Mouse (Mus musculus) retina, postnatal 1 day (tissue): Measurements from ENCODE around the gene Heatr5a.

Experiments used
- DNase-seq: peaks from one replicate; pipeline ENCODE4 v3.0.0-alpha.2; 2012

Gene Heatr5a

GRCm38 (mm10) chr12:51971070-51971664 is at the start of gene Heatr5a:
TSS of gene Heatr5a (minus strand) at chr12:51971321.
- peak; percentile 90 for DNase-seq

- DNase-seq: no peak
Observed at GRCm38 (mm10) chr12:52014494-52015029, 43.4 kb upstream of the Heatr5a start.

GRCm38 (mm10) chr12:52014044-52014443 is 42.9 kb upstream of the Heatr5a start:
- no peak for DNase-seq

- DNase-seq: no peak
Observed at GRCm38 (mm10) chr12:52013274-52013673, 42.2 kb upstream of the Heatr5a start.

GRCm38 (mm10) chr12:52012159-52012558 is 41.0 kb upstream of the Heatr5a start:
- no peak for DNase-seq

- peak; percentile 77 for DNase-seq
Observed at GRCm38 (mm10) chr12:52010630-52010961, 39.5 kb upstream of the Heatr5a start.

GRCm38 (mm10) chr12:52009928-52010629 is 39.0 kb upstream of the Heatr5a start:
- DNase-seq: no peak

- no peak for DNase-seq
Observed at GRCm38 (mm10) chr12:52006633-52006994, 35.5 kb upstream of the Heatr5a start.

- peak; percentile 94 for DNase-seq
Observed at GRCm38 (mm10) chr12:52005877-52006632, 34.9 kb upstream of the Heatr5a start, which contains the start of gene Dtd2. TSS of gene Dtd2 (minus strand) at chr12:52006501.

GRCm38 (mm10) chr12:52002746-52003145 is 31.6 kb upstream of the Heatr5a start:
- no peak for DNase-seq

- peak; percentile 84 for DNase-seq
Observed at GRCm38 (mm10) chr12:52001544-52001943, 30.4 kb upstream of the Heatr5a start.

- DNase-seq: no peak
Observed at GRCm38 (mm10) chr12:51998366-51998932, 27.3 kb upstream of the Heatr5a start.

GRCm38 (mm10) chr12:51995738-51996536 is 24.8 kb upstream of the Heatr5a start:
- DNase-seq: no peak

- no peak for DNase-seq
Observed at GRCm38 (mm10) chr12:51990629-51991028, 19.5 kb upstream of the Heatr5a start.

- no peak for DNase-seq
Observed at GRCm38 (mm10) chr12:51988536-51988935, 17.4 kb upstream of the Heatr5a start.

GRCm38 (mm10) chr12:51985826-51986225 is 14.7 kb upstream of the Heatr5a start:
- no peak for DNase-seq

GRCm38 (mm10) chr12:51985163-51985748 is 14.1 kb upstream of the Heatr5a start:
- DNase-seq: no peak

- DNase-seq: no peak
Observed at GRCm38 (mm10) chr12:51983625-51984024, 12.5 kb upstream of the Heatr5a start.

- DNase-seq: no peak
Observed at GRCm38 (mm10) chr12:51976531-51976930, 5.4 kb upstream of the Heatr5a start.

GRCm38 (mm10) chr12:51974381-51974780 is 3.3 kb upstream of the Heatr5a start:
- no peak for DNase-seq

GRCm38 (mm10) chr12:51972269-51973065 is 1.3 kb upstream of the Heatr5a start:
- DNase-seq: no peak
